Mouse (Mus musculus): Measurements from ENCODE around the gene Dnah1.
A peak's percentile ranks its signal among the peaks of the same experiment; 100 is the strongest.

The Dnah1 gene

DNA sequence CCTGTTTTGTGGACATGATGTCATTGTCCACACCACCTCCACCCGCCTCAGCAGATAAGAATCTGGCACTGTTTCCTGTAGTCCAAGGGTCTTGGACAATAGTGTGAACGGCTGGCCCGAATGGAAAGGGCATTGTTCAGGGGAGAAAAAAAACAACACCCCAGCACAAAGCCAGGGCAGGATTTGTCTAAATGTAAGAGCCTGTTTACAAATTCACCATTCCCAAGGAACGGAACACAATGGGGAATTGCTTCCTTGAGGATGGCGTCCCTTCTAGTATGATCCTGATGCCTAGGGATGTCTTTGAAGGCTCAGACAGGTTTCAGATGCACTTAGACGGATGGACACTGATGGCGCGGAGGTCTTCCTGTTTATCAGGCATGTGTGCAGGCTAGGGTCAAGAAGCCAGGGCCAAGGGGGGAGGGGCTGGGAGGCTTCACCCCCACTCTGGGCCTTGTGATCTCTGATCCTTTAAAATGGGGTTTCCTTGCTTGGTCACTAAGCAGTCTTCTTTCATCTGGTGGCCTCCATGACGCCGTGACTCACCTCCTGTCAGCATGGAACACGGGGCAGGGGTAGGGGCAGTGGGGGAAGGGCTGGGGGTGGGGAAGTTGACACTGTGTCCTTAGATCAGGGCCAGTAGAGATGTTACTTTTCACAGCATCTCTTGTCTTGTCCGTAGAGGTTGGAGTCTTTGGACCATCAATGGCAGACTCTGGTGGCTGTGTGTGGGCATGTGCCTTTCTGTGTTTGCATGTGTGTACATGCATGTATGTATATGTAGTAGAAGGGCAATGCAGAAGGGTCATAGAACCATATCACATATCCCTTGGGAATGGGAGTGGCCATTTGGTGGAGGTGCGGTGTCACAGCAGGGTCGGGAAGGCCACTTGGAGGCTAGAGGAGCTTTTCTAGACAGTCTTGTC is 90.4 kb downstream of the Dnah1 start:
- DNase-seq, result no peak

DNA sequence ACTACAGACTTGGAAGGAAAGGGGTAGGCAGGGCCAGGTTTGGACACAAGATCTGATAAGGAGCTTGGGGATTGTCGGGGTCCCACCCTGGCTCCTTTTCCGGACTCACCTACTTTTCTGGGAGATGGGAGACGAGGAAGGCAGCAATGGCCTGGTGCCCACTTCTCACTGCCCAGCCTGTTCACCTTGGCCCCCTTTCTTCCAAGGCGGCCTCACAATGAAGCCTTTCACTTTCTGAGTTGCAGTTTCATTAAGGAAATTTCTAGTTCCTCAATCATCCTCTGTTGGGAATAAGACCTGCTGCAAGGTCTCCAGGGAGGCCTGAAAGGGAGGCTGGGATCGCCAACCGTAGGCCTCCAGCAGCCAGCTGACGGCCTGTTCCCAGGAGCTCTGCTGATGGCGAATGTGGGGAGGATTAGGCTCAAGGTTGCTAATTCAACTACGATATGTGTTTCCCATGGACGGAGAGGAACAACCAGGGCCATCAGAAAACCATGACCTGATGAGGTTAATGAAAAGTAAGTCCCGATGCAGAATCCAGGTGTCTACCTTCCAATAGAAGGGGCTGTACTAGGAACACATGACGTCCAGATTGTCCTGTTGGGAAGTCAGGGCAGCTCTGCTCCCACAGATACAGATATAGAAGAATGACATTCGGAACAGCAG is 91.2 kb downstream of the Dnah1 start:
- no peak for DNase-seq

DNA sequence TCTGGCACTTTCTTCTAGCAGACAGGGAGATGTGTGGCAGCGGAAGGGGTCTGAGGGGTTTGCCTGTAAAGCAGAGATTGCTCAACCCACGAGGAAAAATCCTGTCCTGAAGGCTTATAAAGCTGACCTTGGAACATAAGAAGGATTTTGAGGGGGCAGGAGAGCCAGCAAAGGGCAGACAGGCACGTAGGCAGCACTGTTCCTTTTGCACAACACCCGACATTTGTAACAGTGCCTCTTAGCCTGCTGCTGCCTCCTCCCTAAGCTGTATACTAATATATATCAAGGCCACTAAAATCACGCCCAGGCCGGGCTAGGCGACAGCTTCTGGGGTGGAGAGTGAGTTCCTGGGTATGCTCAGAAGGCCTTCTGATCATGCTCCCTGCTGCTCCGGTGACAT is 93.3 kb downstream of the Dnah1 start:
- DNase-seq, result no peak

DNA sequence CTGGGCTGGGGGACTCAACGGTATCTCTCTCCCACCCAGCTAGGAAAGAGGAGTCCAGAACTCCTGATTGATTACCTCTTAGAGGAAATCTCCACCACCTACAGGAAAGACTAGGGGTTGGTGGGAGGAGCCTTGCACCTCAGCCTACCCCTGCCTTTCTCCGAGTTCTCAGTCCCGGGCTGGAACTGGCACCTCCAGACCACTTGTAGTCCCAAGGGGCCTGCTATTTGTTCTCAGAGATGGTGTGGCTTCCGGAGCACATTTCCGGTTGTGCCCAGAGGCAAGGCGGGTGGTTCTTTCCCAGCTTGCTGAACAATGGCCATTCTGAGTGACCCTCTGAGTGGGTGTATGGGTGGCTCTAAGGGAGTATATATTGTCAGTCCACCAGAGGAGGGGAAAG is 95.5 kb downstream of the Dnah1 start:
- no peak for DNase-seq

DNA sequence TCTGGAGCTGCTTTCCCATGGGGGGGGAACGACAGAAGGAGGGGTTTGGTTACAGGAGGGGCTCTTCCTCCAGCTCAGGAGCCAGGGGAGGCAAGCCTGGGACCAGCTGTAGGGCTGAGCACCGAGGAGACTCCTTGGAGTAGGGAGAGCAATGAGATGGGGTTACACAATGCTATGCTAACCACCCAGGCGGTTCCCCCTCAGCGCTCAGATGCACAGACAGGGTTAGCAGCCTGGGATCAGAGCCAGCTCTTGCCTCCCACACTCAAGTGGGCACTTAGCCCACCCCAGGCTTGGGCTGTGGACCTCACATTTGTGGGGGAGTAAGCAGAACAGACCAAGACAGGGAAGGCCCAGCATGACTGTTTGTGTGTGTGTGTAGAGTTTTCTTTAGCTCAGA is 96.7 kb downstream of the Dnah1 start:
- peak; percentile 79 for DNase-seq

DNA sequence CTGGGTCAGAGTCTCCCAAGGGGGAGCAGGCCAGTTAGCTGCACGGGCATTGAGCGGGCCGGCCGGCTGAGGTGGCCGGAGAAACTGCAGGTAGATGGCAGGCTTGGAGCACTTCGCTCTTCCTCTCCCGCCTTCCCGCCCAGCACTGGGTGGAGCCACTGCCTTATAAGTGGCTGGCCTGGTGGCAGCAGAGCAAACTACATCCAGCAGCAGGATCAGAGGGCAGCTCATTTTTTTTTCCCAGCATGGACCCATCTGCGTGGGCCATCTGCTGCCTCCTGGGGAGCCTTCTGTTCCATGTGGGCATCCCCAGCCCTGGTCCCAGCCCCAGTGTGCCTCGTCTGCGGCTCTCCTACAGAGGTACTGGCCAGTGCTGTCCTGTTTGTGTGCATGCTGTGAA is 106.0 kb downstream of the Dnah1 start, which contains the start of gene Sema3g:
Sema3g (plus strand) TSS at position 195 of the 400 bp plus-strand sequence.
- DNase-seq, result peak; percentile 25

DNA sequence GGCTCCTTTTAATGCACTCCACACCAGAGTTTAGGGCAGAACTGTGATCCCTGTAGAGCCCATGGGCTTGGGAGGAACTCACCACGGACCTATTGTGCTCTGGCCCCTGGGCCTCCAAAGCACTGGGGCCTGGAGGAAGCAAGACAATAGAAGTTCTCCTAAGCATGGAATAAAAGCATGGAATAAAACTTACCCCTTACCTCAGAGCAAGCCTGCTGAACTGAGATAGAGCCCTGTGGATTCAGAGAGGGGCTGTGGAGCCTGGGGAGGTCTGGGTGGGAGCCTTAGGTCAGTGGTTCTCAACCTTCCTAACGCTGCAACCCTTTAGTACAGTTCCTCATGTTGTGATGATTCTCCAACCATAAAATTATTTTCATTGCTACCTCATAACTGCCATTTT is 106.8 kb downstream of the Dnah1 start, which contains the start of gene Nisch:
Nisch (minus strand) TSS at position 101 of the 400 bp plus-strand sequence.
- no peak for DNase-seq

DNA sequence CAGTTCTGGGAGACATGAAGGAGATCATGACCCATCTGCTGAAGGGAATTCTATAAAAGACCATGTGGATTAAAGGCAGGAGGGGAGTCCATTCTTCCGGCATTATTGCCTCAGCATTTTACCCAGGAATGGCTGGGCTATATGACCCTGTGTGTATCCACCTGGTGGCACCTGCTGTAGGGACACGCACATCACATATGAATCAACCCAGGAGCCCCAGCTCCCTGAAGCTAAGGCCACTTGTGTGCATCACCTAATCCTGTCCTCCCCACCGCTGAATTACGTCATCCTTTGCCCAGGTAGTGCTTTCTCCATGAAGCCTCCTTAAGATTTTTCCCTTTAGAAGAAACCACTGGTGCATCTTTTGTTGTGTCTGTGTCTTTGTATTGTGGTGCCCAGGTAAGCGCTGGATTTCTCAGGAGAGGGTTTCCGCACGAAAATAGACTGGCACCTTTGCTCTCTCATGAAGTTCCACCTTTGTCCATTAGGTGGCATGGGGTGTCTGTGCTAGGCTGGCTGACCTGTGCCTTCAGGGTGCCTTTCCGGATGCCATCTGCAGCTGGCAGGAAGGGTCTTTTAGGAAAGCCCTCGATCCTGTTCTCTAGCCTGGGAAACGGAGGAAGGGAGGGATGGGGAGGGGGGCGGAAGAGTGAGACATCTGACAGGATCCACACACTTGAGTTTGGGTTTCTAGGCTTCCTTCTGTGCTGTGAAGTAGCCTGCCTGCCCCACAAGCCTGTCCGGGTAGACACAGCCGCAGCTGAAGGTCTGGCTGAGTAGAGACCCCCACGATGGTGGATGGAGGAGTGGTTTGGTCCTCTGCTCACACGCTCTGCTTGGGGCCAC is 108.3 kb downstream of the Dnah1 start:
- peak; percentile 41 for DNase-seq

DNA sequence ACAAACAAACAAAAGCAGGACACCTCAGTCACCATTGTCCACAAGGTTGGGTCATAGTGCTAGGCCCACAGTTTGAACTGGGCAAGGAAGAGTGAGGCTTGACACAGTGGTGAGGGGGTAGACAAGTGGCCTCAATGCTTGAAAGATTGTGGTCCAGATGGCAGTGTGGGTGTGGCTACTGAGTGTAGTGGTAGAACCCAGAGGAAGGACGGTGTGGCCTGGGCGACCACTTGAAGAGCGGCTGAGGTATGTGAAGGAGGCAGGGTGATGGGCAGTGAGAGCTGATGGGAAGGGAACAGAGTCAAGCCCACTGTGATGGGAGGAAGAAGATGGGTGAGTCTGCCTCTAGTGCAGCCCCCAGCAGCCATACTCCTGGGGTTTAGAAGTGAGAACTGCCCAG is 109.0 kb downstream of the Dnah1 start:
- no peak for DNase-seq

DNA sequence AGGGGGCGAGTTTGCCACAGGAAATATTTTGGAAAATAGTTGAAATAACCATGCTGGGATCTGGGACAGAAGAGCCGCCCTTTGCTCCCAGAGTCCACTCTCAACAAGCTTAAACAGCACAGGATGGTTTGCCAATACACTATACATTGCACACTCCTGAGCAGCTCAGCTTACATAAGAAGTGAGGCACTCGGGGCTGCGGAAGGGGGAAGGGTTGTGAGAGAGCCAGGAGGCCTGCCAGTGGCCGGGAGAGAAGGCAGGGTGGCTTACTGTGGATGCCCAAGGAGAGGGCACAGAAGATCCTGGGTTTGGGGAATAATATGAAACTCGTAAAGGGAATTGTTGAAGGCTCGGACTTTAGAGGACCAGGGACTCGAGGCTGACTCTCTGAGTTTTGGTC is 109.8 kb downstream of the Dnah1 start:
- no peak for DNase-seq

DNA sequence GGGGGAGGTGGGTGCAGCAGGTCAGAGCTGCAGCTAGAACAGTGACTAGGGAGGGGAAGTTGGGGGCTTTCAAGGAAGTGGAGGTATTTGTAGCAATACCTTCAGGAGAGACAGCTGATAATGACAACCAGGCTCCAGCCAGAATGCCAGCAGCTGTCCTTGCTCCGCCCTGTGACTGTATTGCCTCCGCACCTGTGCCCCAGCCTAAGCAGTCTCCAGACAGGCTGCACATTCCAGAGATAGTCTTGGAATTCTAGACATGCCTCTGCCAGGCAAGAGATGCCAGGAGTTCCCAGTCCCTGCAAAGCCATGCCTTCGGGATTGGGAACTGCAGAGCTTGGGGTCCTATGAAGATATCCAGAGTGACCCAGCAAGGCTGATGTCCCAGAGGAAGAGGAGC is 111.2 kb downstream of the Dnah1 start:
- DNase-seq, result no peak

DNA sequence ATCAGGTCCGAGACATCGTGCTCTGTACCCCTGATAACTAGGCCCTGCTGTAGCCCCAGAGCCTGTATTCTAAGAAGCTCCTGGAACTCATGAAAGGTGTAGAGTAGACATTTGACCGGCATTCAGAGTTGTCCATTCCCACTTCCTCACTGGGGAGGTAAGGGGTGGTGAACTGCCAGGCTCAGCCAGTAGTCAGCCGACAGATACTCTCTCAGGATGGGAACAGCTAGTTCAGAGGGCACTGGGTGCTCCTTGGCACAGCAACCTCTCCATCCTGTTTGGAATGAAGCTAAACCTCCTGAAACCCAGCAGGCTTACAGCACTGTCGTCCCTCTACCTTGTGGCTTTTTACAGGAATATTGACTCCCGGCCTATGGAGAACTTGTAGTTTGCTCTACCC is 111.8 kb downstream of the Dnah1 start:
- DNase-seq, result no peak

All from layer of hippocampus, adult 9-11 months (tissue).